Mouse (Mus musculus): ENCODE data around the gene Mxra8. TPM values are rescaled to one million over a fixed set of nuclear protein-coding genes. Genes with fewer than 3 reads are reported as not detected.
A peak's percentile ranks its signal among the peaks of the same experiment; 100 is the strongest.

Mxra8 gene
- polyA plus RNA-seq, 1 experiment, result 1,263 TPM

- H3K4me1 ChIP-seq (ENCODE audit: control insufficient read depth, insufficient read depth, low read length), result peaks cover 15% of the 10 kb centered on the region
- 46% methylated on average over 10 of the region's 10 CpGs for WGBS
- H3K4me3 ChIP-seq (replicated peaks; ENCODE audit: extremely low read depth, low read depth, low read length), result peak overlapping the region; percentile 93
- no peak for DNase-seq
- TF ChIP-seq CTCF (IDR thresholded peaks at IDR 0.05; ENCODE audit: insufficient read depth, low read length), result no peak
- no peak for TF ChIP-seq POLR2A (IDR thresholded peaks at IDR 0.05; ENCODE audit: borderline replicate concordance, extremely low read depth, low read depth, low read length)
These were observed 7.2 kb upstream of the Mxra8 start for GRCm38 (mm10) chr4:155832321-155832720.

- Histone ChIP-seq H3K4me3 (replicated peaks; ENCODE audit: extremely low read depth, low read depth, low read length) (no peak overlapping the region), H3K4me1 (ENCODE audit: control insufficient read depth, insufficient read depth, low read length) (peaks cover 22% of the 10 kb centered on the region)
- WGBS, result 78% methylated on average over 4 of the region's 4 CpGs
- no peak for TF ChIP-seq POLR2A (IDR thresholded peaks at IDR 0.05; ENCODE audit: borderline replicate concordance, extremely low read depth, low read depth, low read length)
- no peak for TF ChIP-seq CTCF (IDR thresholded peaks at IDR 0.05; ENCODE audit: insufficient read depth, low read length)
- no peak for DNase-seq
These were observed 6.2 kb upstream of the Mxra8 start for GRCm38 (mm10) chr4:155833234-155833633.

- 19% methylated on average over 2 of the region's 2 CpGs for WGBS
- H3K4me1 ChIP-seq (ENCODE audit: control insufficient read depth, insufficient read depth, low read length), result peaks cover 22% of the 10 kb centered on the region
- peak; percentile 78 for DNase-seq
- TF ChIP-seq POLR2A (IDR thresholded peaks at IDR 0.05; ENCODE audit: borderline replicate concordance, extremely low read depth, low read depth, low read length) (no peak), CTCF (IDR thresholded peaks at IDR 0.05; ENCODE audit: insufficient read depth, low read length) (peak; percentile 76)
- no peak overlapping the region for H3K4me3 ChIP-seq (replicated peaks; ENCODE audit: extremely low read depth, low read depth, low read length)
These were observed 5.6 kb upstream of the Mxra8 start for GRCm38 (mm10) chr4:155833836-155834235.

- H3K4me3 ChIP-seq (replicated peaks; ENCODE audit: extremely low read depth, low read depth, low read length), result no peak overlapping the region
- peak; percentile 44 for DNase-seq
- WGBS, result 28% methylated on average over 11 of the region's 11 CpGs
- TF ChIP-seq POLR2A (IDR thresholded peaks at IDR 0.05; ENCODE audit: borderline replicate concordance, extremely low read depth, low read depth, low read length) (no peak; the same call in 1 of the 2 replicates), CTCF (IDR thresholded peaks at IDR 0.05; ENCODE audit: insufficient read depth, low read length) (no peak)
- H3K4me1 ChIP-seq (ENCODE audit: control insufficient read depth, insufficient read depth, low read length), result peaks cover 29% of the 10 kb centered on the region
These were observed 2.0 kb upstream of the Mxra8 start for GRCm38 (mm10) chr4:155837404-155838010.

- H3K4me3 ChIP-seq (replicated peaks; ENCODE audit: extremely low read depth, low read depth, low read length), result no peak overlapping the region
- 39% methylated on average over 8 of the region's 8 CpGs for WGBS
- TF ChIP-seq CTCF (IDR thresholded peaks at IDR 0.05; ENCODE audit: insufficient read depth, low read length), result no peak
- no peak; the same call in 1 of the 2 replicates for TF ChIP-seq POLR2A (IDR thresholded peaks at IDR 0.05; ENCODE audit: borderline replicate concordance, extremely low read depth, low read depth, low read length)
- DNase-seq, result no peak
- H3K4me1 ChIP-seq (ENCODE audit: control insufficient read depth, insufficient read depth, low read length), result peaks cover 28% of the 10 kb centered on the region
These were observed 1.0 kb upstream of the Mxra8 start for GRCm38 (mm10) chr4:155838187-155839153.

GRCm38 (mm10) chr4:155840076-155841002 lies 859 bp downstream of the Mxra8 start:
- peaks cover 20% of the 10 kb centered on the region; the same call in 1 of the 2 replicates for H3K4me1 ChIP-seq (ENCODE audit: control insufficient read depth, insufficient read depth, low read length)
- WGBS, result 17% methylated on average over 8 of the region's 8 CpGs
- no peak for DNase-seq
- peak overlapping the region; percentile 93 for H3K4me3 ChIP-seq (replicated peaks; ENCODE audit: extremely low read depth, low read depth, low read length)
- TF ChIP-seq CTCF (IDR thresholded peaks at IDR 0.05; ENCODE audit: insufficient read depth, low read length) (no peak), POLR2A (IDR thresholded peaks at IDR 0.05; ENCODE audit: borderline replicate concordance, extremely low read depth, low read depth, low read length) (no peak)

GRCm38 (mm10) chr4:155841003-155841454 lies 1.5 kb downstream of the Mxra8 start:
- Histone ChIP-seq H3K4me3 (replicated peaks; ENCODE audit: extremely low read depth, low read depth, low read length) (peak overlapping the region; percentile 93), H3K4me1 (ENCODE audit: control insufficient read depth, insufficient read depth, low read length) (peaks cover 20% of the 10 kb centered on the region; the same call in 1 of the 2 replicates)
- TF ChIP-seq CTCF (IDR thresholded peaks at IDR 0.05; ENCODE audit: insufficient read depth, low read length) (0 out of 2 replicates have a peak, but pooled peaks have one; percentile 5), POLR2A (IDR thresholded peaks at IDR 0.05; ENCODE audit: borderline replicate concordance, extremely low read depth, low read depth, low read length) (peak; percentile 38; the same call in 1 of the 2 replicates)
- 2% methylated on average over 32 of the region's 32 CpGs for WGBS
- DNase-seq, result peak; percentile 65

GRCm38 (mm10) chr4:155841651-155842270 lies 2.3 kb downstream of the Mxra8 start:
- DNase-seq, result no peak
- H3K4me1 ChIP-seq (ENCODE audit: control insufficient read depth, insufficient read depth, low read length), result peaks cover 22% of the 10 kb centered on the region
- TF ChIP-seq POLR2A (IDR thresholded peaks at IDR 0.05; ENCODE audit: borderline replicate concordance, extremely low read depth, low read depth, low read length) (no peak), CTCF (IDR thresholded peaks at IDR 0.05; ENCODE audit: insufficient read depth, low read length) (no peak)
- WGBS, result 60% methylated on average over 38 of the region's 38 CpGs
- H3K4me3 ChIP-seq (replicated peaks; ENCODE audit: extremely low read depth, low read depth, low read length), result peak overlapping the region; percentile 38

Measured in lung, adult 2 months (tissue).